Mouse (Mus musculus) megakaryocyte, embryonic 14.5 days (primary cell): ENCODE measurements around the gene Ldb3.

Experiments used
- FLI1 ChIP-seq: IDR thresholded peaks from 2 replicates; pipeline ENCODE4 v1.6.1; 2012; ENCODE audit warnings: low read length, inconsistent platforms, mixed read lengths
- GATA1 ChIP-seq: IDR thresholded peaks from 3 replicates; pipeline ENCODE4 v1.6.1; 2012; ENCODE audit warnings: mixed read lengths, low read length, inconsistent platforms, borderline replicate concordance

GRCm38 (mm10) chr14:34499664-34500063 is 88.8 kb downstream of the Ldb3 start:
- TF ChIP-seq GATA1 (no peak), FLI1 (no peak)
